Mouse (Mus musculus) embryonic facial prominence, embryonic 10.5 days (tissue): ENCODE results near the gene Pdhx. TPM values are rescaled to one million over a fixed set of nuclear protein-coding genes. Genes with fewer than 3 reads are reported as not detected.

Experiments used
- DNase-seq: peaks from one replicate; pipeline ENCODE4 v3.0.0-alpha.2; 2017; ENCODE audit warnings: low spot score
- H3K27ac ChIP-seq: fragments of 300-500 bp; sonication (generic); replicated peaks from 2 replicates; pipeline ENCODE4 v1.5.1; 2016; ENCODE audit warnings: mild to moderate bottlenecking
- H3K27me3 ChIP-seq: fragments of 300-500 bp; sonication (generic); replicated peaks from 2 replicates; pipeline ENCODE4 v1.6.1; 2016; ENCODE audit warnings: low read depth, mild to moderate bottlenecking; ENCODE audit not compliant: poor library complexity, severe bottlenecking
- H3K36me3 ChIP-seq: fragments of 300-500 bp; sonication (generic); replicated peaks from 2 replicates; pipeline ENCODE4 v1.6.1; 2016; ENCODE audit warnings: mild to moderate bottlenecking, moderate library complexity
- H3K4me1 ChIP-seq: fragments of 300-500 bp; sonication (generic); 2 replicates; pipeline ENCODE4 v1.6.1; 2016
- H3K4me3 ChIP-seq: fragments of 300-500 bp; sonication (generic); 2 replicates; pipeline ENCODE4 v1.5.1; 2016; ENCODE audit warnings: mild to moderate bottlenecking, moderate library complexity
- H3K9me3 ChIP-seq: fragments of 300-500 bp; sonication (generic); 2 replicates; pipeline ENCODE4 v1.6.1; 2016; ENCODE audit warnings: mild to moderate bottlenecking
- WGBS: fragments of 180-500 bp; shearing (Covaris S2); methylation state at CpG from one replicate; pipeline ENCODE4 v1.1.7; 2016; 5-methylcytosine and 5-hydroxymethylcytosine counted together
- polyA plus RNA-seq: library from polyadenylated mRNA; unstranded; fragments of >200 nt; fragmentation: Nextera tagmentation; extraction: Ambion mirVana; gene quantifications from 2 replicates; pipeline ENCODE4 v1.2.1, GENCODE M21; 2016

Pdhx gene
- polyA plus RNA-seq, 1 experiment from 2014 or later: 44.9 TPM

DNA sequence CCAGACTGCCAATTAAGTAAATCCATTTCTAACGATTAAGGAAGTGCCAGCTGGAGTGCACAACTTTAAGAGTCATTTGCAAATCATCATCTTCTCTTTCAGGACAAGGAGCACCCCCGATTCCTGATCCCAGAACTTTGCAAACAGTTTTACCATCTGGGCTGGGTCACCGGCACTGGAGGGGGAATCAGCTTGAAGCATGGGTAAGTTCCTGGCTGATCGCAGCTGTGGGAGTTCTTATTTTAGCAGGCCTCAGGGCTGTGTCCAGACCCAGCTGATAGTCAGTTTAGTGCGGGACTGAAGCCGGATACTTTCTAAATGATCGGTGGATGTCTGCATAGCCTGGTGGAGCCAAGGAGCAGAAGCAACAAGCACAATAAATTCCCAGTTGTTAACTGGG lies 9.5 kb upstream of the Pdhx start:
- Histone ChIP-seq H3K27ac (no peak overlapping the region), H3K4me3 (no peak overlapping the region), H3K9me3 (no peaks in the 10 kb centered on the region), H3K27me3 (no peaks in the 10 kb centered on the region), H3K4me1 (no peaks in the 10 kb centered on the region), H3K36me3 (peaks cover 6% of the 10 kb centered on the region)
- no peak for DNase-seq
- 77% methylated on average over 7 of the region's 7 CpGs for WGBS

DNA sequence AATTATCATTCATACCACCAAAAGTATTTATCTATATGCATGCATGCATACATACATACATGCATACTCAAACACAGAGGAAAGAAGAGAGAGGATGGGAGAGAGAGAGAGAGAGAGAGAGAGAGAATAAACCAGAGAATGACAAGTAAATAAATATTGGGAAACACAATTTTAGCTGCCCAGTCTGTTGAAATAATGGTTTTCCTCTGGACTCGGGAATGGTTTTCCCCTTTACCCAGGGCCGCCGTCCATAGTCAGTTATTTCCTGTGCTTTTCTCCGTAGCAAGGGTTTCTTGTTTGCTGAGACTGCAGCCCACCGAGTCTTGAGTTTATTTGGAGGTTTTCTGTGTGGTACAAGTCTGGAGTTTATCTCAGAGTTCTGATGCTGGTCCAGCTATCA lies 8.4 kb upstream of the Pdhx start:
- 80% methylated on average over 5 of the region's 5 CpGs for WGBS

DNA sequence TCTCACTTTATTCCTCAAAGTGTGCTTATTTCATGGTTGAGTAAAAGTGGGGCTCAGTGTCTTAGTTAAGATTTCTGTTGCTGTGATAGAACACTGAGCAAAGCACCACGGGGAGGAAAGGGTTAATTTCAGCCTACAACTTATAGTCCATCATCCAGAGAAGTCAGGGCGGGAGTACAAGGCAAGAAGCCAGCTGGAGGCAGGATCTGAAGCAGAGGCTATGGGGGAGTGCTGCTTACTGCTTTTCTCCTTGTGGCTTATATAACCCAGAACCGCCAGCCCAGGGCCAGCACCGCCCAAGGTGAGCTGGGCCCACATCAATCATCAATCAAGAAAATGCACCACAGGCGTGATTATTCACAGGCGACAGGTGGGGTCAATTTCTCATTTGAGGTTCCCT lies 7.8 kb upstream of the Pdhx start:
- WGBS: 71% methylated on average over 6 of the region's 6 CpGs
- H3K27ac ChIP-seq: no peak overlapping the region
- no peak overlapping the region for H3K4me3 ChIP-seq
- H3K27me3 ChIP-seq: no peaks in the 10 kb centered on the region
- no peak for DNase-seq
- H3K36me3 ChIP-seq: no peaks in the 10 kb centered on the region; the same call in 1 of the 2 replicates
- no peaks in the 10 kb centered on the region for H3K9me3 ChIP-seq
- no peaks in the 10 kb centered on the region for H3K4me1 ChIP-seq

More for the DNA sequence above, 8.4 kb upstream of the Pdhx start:
- Histone ChIP-seq H3K36me3 (no peaks in the 10 kb centered on the region; the same call in 1 of the 2 replicates), H3K27ac (no peak overlapping the region), H3K4me1 (no peaks in the 10 kb centered on the region), H3K4me3 (no peak overlapping the region), H3K9me3 (no peaks in the 10 kb centered on the region), H3K27me3 (no peaks in the 10 kb centered on the region)
- DNase-seq: no peak

DNA sequence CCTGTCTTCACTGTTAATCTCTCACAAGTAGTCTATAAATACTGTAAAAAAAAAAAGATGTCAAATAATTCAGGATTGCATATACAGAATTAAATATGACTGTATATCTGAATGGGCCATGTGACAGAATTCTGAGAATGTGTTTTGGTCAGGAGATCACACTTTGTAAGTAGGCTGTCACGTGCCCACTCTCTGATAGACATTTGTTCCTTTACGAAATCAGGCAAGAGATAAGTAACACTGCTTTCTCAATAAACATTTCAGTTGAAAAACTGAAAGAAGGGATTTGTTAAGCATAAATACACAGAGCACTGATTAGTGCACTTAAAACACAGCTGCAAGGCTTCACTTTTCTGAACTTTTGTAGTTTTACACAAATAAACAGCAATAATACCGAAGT lies 2.7 kb downstream of the Pdhx start:
- 82% methylated on average over 3 of the region's 3 CpGs for WGBS
- peaks cover 3% of the 10 kb centered on the region; the same call in 1 of the 2 replicates for H3K36me3 ChIP-seq

DNA sequence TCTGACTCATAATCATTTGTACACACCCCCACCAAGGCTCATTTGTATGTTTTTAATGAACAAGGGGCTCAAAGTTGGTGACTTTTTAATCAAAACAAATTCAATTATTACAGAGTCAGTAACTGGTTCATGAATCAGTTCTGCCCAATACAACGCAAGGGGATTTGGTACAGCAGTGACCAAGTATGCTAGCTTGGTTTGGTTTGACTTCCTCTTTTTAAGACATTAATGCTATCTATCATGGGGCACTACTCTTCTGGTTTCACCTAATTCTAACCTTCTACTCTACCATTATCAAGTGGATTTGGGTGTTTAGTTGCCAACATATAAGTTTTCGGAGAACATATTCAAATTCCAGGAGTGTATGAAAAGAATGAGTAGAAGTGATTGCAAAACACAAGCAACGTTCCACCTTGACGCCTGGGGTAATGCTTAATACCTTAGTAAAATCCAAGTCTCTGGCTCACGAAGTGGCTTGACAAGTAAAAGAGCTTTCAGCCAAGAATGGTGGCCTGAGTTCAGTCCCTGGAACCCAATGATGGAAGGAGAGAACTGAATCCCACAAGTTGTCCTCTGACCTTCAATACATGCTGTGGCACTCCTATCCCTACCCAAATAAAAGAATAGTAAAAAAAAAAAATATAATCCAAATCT lies 3.4 kb downstream of the Pdhx start:
- Histone ChIP-seq H3K9me3 (0 out of 2 replicates have a peak, but pooled peaks cover under 1% of the 10 kb centered on the region), H3K4me3 (no peak overlapping the region), H3K4me1 (peaks cover 26% of the 10 kb centered on the region), H3K27ac (no peak overlapping the region), H3K27me3 (no peaks in the 10 kb centered on the region), H3K36me3 (peaks cover 3% of the 10 kb centered on the region; the same call in 1 of the 2 replicates)
- DNase-seq: no peak
- WGBS: 91% methylated on average over 5 of the region's 5 CpGs

More for the DNA sequence above, 2.7 kb downstream of the Pdhx start:
- H3K4me1 ChIP-seq: peaks cover 26% of the 10 kb centered on the region
- no peak overlapping the region for H3K4me3 ChIP-seq
- DNase-seq: no peak
- H3K27me3 ChIP-seq: no peaks in the 10 kb centered on the region
- H3K27ac ChIP-seq: no peak overlapping the region
- H3K9me3 ChIP-seq: 0 out of 2 replicates have a peak, but pooled peaks cover 3% of the 10 kb centered on the region

DNA sequence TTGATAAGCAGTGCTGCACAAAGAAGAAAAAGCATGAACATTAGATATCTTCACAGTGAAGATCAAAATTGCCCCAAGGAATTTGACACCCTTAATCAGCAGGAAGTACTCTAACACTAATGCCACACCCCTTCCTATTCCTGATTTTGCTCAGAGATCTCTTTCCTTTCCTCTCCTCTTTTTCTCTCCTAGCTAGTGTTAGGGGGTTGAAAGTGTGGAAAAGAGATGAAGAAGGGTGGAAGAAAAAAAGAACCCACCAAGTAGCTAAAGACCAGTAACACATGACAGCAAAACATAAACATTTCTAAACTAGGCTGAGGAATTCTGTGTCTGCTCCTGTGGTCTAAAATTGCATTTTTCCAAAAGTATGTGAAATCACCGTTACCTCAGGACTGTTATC lies 4.7 kb downstream of the Pdhx start:
- no peaks in the 10 kb centered on the region for H3K9me3 ChIP-seq
- peaks cover 3% of the 10 kb centered on the region; the same call in 1 of the 2 replicates for H3K36me3 ChIP-seq
- no peak overlapping the region for H3K4me3 ChIP-seq
- no peak for DNase-seq
- no peak overlapping the region for H3K27ac ChIP-seq
- no peaks in the 10 kb centered on the region for H3K27me3 ChIP-seq
- WGBS: 90% methylated on average over 1 of the region's 1 CpGs
- H3K4me1 ChIP-seq: peaks cover 29% of the 10 kb centered on the region

DNA sequence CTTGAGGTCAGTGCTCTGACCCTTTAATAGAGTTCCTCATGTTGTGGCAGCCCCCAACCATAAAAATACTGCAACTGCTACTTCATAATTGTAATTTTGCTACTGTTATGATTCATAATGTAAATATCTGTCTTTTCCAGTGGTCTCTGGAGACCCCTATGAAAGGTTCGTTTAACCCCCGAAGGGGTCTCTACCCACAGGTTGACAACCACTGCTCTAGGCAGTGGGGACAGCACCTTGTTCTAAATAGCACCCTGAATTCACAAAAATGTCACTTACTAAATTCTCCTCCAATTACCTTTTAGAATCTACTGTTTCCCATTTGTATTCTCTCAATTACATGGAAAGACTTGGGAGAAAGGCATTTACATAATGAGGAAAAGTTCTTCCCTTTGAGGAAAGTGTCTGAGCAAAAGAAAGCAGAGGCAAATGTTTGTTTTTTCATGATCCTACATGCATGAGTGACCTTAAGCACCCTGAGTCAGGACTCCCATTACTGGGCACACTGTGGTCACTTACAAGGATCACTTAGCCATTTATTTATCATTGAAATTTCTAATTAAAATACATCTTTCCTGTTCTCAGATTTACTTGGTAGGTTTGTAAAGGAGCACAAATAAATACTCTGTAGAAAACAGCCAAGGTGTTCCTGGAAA lies 5.6 kb downstream of the Pdhx start:
- 89% methylated on average over 2 of the region's 2 CpGs for WGBS
- H3K4me1 ChIP-seq: peaks cover 37% of the 10 kb centered on the region
- no peak for DNase-seq
- no peak overlapping the region for H3K4me3 ChIP-seq
- no peaks in the 10 kb centered on the region for H3K9me3 ChIP-seq
- H3K27ac ChIP-seq: no peak overlapping the region
- no peaks in the 10 kb centered on the region for H3K27me3 ChIP-seq
- peaks cover 3% of the 10 kb centered on the region; the same call in 1 of the 2 replicates for H3K36me3 ChIP-seq

DNA sequence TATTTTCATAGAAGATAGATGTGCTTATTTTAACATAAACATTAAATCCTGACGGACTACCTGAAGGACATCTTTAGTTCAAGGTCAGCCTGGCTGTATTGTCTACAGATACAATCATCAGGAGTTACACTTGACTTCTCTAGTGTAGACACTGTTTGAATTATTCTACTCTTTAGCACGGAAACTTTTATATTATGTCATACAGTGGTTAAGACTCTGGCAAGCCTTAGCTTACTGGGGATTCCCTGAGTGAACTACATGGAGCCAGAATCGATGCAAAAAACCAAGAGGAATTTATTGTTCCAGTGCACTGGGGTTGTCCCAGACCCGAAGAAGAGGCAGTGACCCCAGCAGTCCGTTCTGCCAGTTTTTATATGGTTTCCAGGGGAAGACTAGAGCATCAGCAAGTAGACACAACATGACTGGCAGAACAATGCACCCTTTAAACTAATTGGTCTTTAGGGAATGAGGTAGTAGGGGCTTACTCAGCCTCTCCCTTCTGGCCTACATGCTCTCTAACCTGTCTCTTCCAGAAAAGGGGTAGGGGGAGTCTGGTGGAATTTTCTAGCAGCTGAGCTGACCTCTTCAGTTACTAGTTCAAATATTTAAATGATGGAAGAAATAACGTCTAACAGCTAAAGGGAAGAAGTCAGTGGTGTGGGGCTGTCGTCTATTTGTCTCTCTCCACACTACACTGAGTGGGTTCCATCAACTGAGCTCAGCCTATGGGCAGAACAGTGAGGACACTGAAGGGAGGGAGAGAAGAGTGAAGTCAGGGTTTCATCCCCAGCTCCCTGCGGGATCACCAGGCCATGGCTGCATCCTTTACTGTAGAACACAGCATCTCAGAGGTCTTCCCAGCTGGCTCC lies 6.4 kb downstream of the Pdhx start:
- WGBS: 83% methylated on average over 8 of the region's 8 CpGs
- Histone ChIP-seq H3K27me3 (no peaks in the 10 kb centered on the region), H3K4me3 (no peak overlapping the region), H3K36me3 (peaks cover 3% of the 10 kb centered on the region; the same call in 1 of the 2 replicates), H3K27ac (no peak overlapping the region), H3K4me1 (peaks cover 30% of the 10 kb centered on the region), H3K9me3 (no peaks in the 10 kb centered on the region)
- DNase-seq: no peak

DNA sequence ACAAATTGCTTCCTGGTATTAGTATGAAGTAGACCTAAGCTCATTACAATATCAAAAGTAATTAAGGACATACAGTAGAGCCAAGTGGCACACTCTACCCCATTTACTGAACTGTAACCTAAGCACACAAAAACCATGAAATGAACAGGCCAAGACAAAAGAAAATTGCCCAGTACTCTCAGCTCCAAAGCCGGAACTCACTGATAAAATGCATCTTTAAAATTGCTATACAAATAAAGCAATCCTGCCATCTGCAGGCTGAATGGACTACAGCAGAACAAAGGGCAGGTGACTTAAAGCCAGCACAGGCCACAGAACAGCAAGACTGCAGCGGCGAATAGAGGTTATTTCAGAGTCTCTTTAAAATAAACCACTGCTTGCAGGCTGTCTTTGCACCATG lies 10.4 kb downstream of the Pdhx start:
- peaks cover 24% of the 10 kb centered on the region for H3K4me1 ChIP-seq
- 53% methylated on average over 3 of the region's 3 CpGs for WGBS

DNA sequence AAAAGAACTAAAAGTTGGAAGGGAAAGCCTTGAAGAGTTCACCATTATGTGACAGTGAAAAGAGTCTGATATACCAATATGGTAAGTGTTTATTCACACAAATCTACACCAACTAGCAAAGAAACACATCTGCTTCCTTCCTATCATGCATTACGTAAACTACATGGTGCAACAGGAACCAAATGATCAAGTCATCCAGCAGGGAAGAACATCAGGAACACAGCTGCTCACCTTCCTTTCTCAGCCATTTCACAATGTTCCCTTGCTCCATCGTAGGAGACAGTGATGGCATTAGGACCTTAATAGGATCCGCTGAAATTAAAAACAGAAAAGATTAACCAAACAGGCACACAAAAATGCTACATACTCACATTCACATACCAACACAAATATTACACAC lies 15.0 kb downstream of the Pdhx start:
- H3K4me3 ChIP-seq: no peak overlapping the region
- DNase-seq: no peak
- H3K4me1 ChIP-seq: peaks cover 6% of the 10 kb centered on the region
- no peaks in the 10 kb centered on the region for H3K27me3 ChIP-seq
- peaks cover 14% of the 10 kb centered on the region for H3K36me3 ChIP-seq
- no peaks in the 10 kb centered on the region for H3K9me3 ChIP-seq
- no peak overlapping the region for H3K27ac ChIP-seq
- 92% methylated on average over 3 of the region's 3 CpGs for WGBS

More for the DNA sequence above, 10.4 kb downstream of the Pdhx start:
- Histone ChIP-seq H3K36me3 (no peaks in the 10 kb centered on the region; the same call in 1 of the 2 replicates), H3K27ac (no peak overlapping the region), H3K9me3 (no peaks in the 10 kb centered on the region), H3K27me3 (no peaks in the 10 kb centered on the region), H3K4me3 (no peak overlapping the region)
- peak; percentile 21 for DNase-seq

DNA sequence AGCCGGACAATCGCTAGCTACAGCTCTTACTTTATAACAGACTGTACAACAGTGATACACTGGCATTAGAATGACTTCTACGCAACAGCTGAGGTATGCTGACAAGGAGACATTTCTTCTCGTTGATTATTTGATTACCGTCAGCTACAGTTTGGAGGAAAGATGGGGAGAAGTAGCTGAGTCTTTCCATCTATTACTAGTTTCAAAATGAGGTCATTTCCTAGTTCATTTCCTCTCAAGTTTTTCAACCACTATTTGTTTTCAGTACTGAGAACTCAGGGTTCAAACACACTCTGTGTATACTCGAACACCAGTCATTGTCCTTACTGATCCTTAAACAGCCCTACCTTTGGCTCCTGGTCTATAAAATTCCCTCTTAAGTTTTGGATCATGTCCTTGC lies 17.5 kb downstream of the Pdhx start:
- Histone ChIP-seq H3K9me3 (no peaks in the 10 kb centered on the region), H3K27ac (no peak overlapping the region), H3K4me1 (no peaks in the 10 kb centered on the region), H3K36me3 (peaks cover 14% of the 10 kb centered on the region), H3K27me3 (no peaks in the 10 kb centered on the region), H3K4me3 (no peak overlapping the region)
- WGBS: 94% methylated on average over 6 of the region's 6 CpGs
- DNase-seq: no peak
